Mouse (Mus musculus): ENCODE results near the gene Surf2.

DNA sequence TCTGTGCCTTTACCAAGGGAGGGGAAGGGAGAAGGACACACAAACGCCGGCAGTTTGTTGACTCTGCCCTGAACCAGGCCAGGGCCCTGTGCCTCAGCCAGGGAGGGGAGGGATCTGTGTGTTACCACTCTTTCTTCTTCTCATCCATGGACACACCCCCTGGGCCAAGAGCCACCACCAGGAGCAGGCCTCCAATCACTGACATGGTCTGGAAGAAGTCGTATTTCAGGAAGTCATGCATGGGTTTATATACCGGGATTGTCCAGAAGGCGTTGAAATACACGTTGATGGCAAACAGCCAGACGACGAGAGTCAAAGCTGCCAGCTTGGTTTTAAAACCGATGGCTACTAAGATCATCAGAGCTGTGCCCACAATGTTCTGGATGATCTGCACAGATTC is 5.6 kb downstream of the Surf2 start:
- TF ChIP-seq CTCF (conservative IDR thresholded peaks at IDR 0.05; ENCODE audit: low read length) (no peak), POU5F1 (IDR thresholded peaks at IDR 0.05; ENCODE audit: borderline replicate concordance, low read length) (no peak), NANOG (IDR thresholded peaks at IDR 0.05; ENCODE audit: borderline replicate concordance, low read length) (no peak)

All from E14TG2a.4 (cell line).